Mouse (Mus musculus) hindbrain, postnatal 0 days (tissue): Measurements from ENCODE around the gene Iqgap1. TPM values are rescaled to one million over a fixed set of nuclear protein-coding genes. Genes with fewer than 3 reads are reported as not detected.

Experiments used
- ATAC-seq: fragments of 200-750 bp; cut with Nextera tagmentation; 2 replicates; pipeline ENCODE4 v1.8.0; 2017; ENCODE audit warnings: mild to moderate bottlenecking, moderate TSS enrichment, moderate library complexity
- DNase-seq: peaks from one replicate; pipeline ENCODE4 v3.0.0-alpha.2; 2015; ENCODE audit warnings: low spot score
- H3K27ac ChIP-seq: fragments of 300-500 bp; sonication (generic); 2 replicates; pipeline ENCODE4 v1.5.1; 2014; ENCODE audit warnings: mild to moderate bottlenecking
- H3K27me3 ChIP-seq: fragments of 300-500 bp; sonication (generic); 2 replicates; pipeline ENCODE4 v1.6.1; 2014; ENCODE audit warnings: low read length, mixed read lengths; ENCODE audit not compliant: insufficient read depth
- H3K36me3 ChIP-seq: fragments of 300-500 bp; sonication (generic); 2 replicates; pipeline ENCODE4 v1.6.1; 2014; ENCODE audit warnings: low read length, mixed read lengths; ENCODE audit not compliant: insufficient read depth
- H3K4me1 ChIP-seq: fragments of 300-500 bp; sonication (generic); 2 replicates; pipeline ENCODE4 v1.6.1; 2014; ENCODE audit warnings: antibody characterized with exemption, low read length, mixed read lengths; ENCODE audit not compliant: insufficient read depth
- H3K4me2 ChIP-seq: fragments of 300-500 bp; sonication (generic); 2 replicates; pipeline ENCODE4 v1.6.1; 2014; ENCODE audit warnings: low read depth, mild to moderate bottlenecking, low read length, moderate library complexity, mixed read lengths
- H3K4me3 ChIP-seq: fragments of 300-500 bp; sonication (generic); 2 replicates; pipeline ENCODE4 v1.5.1; 2014; ENCODE audit warnings: low read length
- H3K9ac ChIP-seq: fragments of 300-500 bp; sonication (generic); replicated peaks from 2 replicates; pipeline ENCODE4 v1.6.1; 2014; ENCODE audit warnings: mild to moderate bottlenecking, low read length, moderate library complexity, mixed read lengths
- H3K9me3 ChIP-seq: fragments of 300-500 bp; sonication (generic); 2 replicates; pipeline ENCODE4 v1.6.1; 2016; ENCODE audit warnings: low read length, mixed read lengths
- CTCF ChIP-seq: IDR thresholded peaks from 2 replicates; pipeline ENCODE4 v1.5.1; 2016; ENCODE audit warnings: antibody characterized with exemption, control low read depth, low read depth
- WGBS: fragments of 180-500 bp; shearing (Covaris S2); extraction: QIAGEN DNeasy Blood & Tissue Kit; methylation state at CpG from one replicate; pipeline ENCODE4 v1.1.7; 2014; 5-methylcytosine and 5-hydroxymethylcytosine counted together
- polyA plus RNA-seq: library from polyadenylated mRNA; unstranded; fragments of >200 nt; fragmentation: Nextera tagmentation; extraction: Ambion mirVana; gene quantifications from 2 replicates; pipeline ENCODE4 v1.2.1, GENCODE M21; 2015
- total RNA-seq: library from RNA; depleted of rRNA; stranded (reverse); fragments of >200 nt; gene quantifications from 2 replicates; pipeline ENCODE4 v1.2.3, GENCODE M21; 2014

The Iqgap1 gene
- total and polyA plus RNA-seq, 2 experiments from 2014 or later, result 15.7 to 29.4 TPM

- H3K9me3 ChIP-seq, result no peaks in the 10 kb centered on the region
- no peak overlapping the region for H3K9ac ChIP-seq
- no peaks in the 10 kb centered on the region for H3K27me3 ChIP-seq
- DNase-seq (no peak), ATAC-seq (no peak)
- TF ChIP-seq CTCF, result no peak
- H3K27ac ChIP-seq, result no peak overlapping the region
- H3K36me3 ChIP-seq, result no peaks in the 10 kb centered on the region
- whole genome bisulfite sequencing, result 85% methylated on average over 15 of the region's 15 CpGs
- no peaks in the 10 kb centered on the region for H3K4me1 ChIP-seq
- H3K4me2 ChIP-seq, result no peak overlapping the region
- no peak overlapping the region for H3K4me3 ChIP-seq
Observed at GRCm38 (mm10) chr7:80774615-80775447, 50.9 kb downstream of the Iqgap1 start.

GRCm38 (mm10) chr7:80773834-80774614 is 51.8 kb downstream of the Iqgap1 start:
- Histone ChIP-seq H3K9me3 (no peaks in the 10 kb centered on the region), H3K4me3 (no peak overlapping the region), H3K4me1 (no peaks in the 10 kb centered on the region), H3K36me3 (no peaks in the 10 kb centered on the region), H3K9ac (no peak overlapping the region), H3K4me2 (no peak overlapping the region), H3K27ac (no peak overlapping the region), H3K27me3 (no peaks in the 10 kb centered on the region)
- no peak for TF ChIP-seq CTCF
- ATAC-seq (no peak), DNase-seq (no peak)
- 78% methylated on average over 14 of the region's 14 CpGs for WGBS

- Histone ChIP-seq H3K27me3 (no peaks in the 10 kb centered on the region), H3K4me1 (no peaks in the 10 kb centered on the region), H3K36me3 (no peaks in the 10 kb centered on the region), H3K4me3 (no peak overlapping the region), H3K9me3 (no peaks in the 10 kb centered on the region), H3K4me2 (no peak overlapping the region), H3K9ac (no peak overlapping the region), H3K27ac (no peak overlapping the region)
- ATAC-seq (no peak), DNase-seq (no peak)
- WGBS, result 48% methylated on average over 2 of the region's 2 CpGs
- no peak for TF ChIP-seq CTCF
Observed at GRCm38 (mm10) chr7:80770466-80770865, 55.3 kb downstream of the Iqgap1 start.

- H3K9me3 ChIP-seq, result no peaks in the 10 kb centered on the region
Observed at GRCm38 (mm10) chr7:80766861-80767312, 58.9 kb downstream of the Iqgap1 start.

GRCm38 (mm10) chr7:80766072-80766471 is 59.7 kb downstream of the Iqgap1 start:
- no peaks in the 10 kb centered on the region for H3K9me3 ChIP-seq
- no peaks in the 10 kb centered on the region for H3K36me3 ChIP-seq
- H3K27ac ChIP-seq, result 0 out of 2 replicates have a peak overlapping the region, but pooled peaks have one; percentile 37
- H3K4me3 ChIP-seq, result no peak overlapping the region
- TF ChIP-seq CTCF, result no peak
- ATAC-seq (no peak), DNase-seq (no peak)
- no peak overlapping the region for H3K4me2 ChIP-seq
- H3K27me3 ChIP-seq, result no peaks in the 10 kb centered on the region
- no peaks in the 10 kb centered on the region for H3K4me1 ChIP-seq
- WGBS, result 61% methylated on average over 3 of the region's 3 CpGs
- no peak overlapping the region for H3K9ac ChIP-seq

More at GRCm38 (mm10) chr7:80766861-80767312, 58.9 kb downstream of the Iqgap1 start:
- Histone ChIP-seq H3K27ac (peak overlapping the region; percentile 37), H3K4me2 (no peak overlapping the region), H3K4me1 (no peaks in the 10 kb centered on the region), H3K36me3 (no peaks in the 10 kb centered on the region), H3K27me3 (no peaks in the 10 kb centered on the region), H3K4me3 (no peak overlapping the region), H3K9ac (no peak overlapping the region)
- TF ChIP-seq CTCF, result no peak
- peak; percentile 69 for ATAC-seq
- DNase-seq, result peak; percentile 55
- WGBS, result 60% methylated on average over 11 of the region's 11 CpGs

GRCm38 (mm10) chr7:80763864-80764437 is 61.8 kb downstream of the Iqgap1 start:
- peak; percentile 45 for DNase-seq
- H3K36me3 ChIP-seq, result peaks cover 5% of the 10 kb centered on the region; the same call in 1 of the 2 replicates
- H3K4me3 ChIP-seq, result no peak overlapping the region
- no peaks in the 10 kb centered on the region for H3K4me1 ChIP-seq
- H3K27me3 ChIP-seq, result no peaks in the 10 kb centered on the region
- H3K9me3 ChIP-seq, result no peaks in the 10 kb centered on the region
- peak; percentile 60; the same call in 1 of the 2 replicates for ATAC-seq
- WGBS, result 47% methylated on average over 7 of the region's 7 CpGs
- no peak overlapping the region for H3K4me2 ChIP-seq
- peak overlapping the region; percentile 55 for H3K27ac ChIP-seq
- TF ChIP-seq CTCF, result 0 out of 2 replicates have a peak, but pooled peaks have one; percentile 4
- no peak overlapping the region for H3K9ac ChIP-seq
